Mouse (Mus musculus) heart, embryonic 14.5 days (tissue): ENCODE results near the gene Tfdp2. TPM values are rescaled to one million over a fixed set of nuclear protein-coding genes. Genes with fewer than 3 reads are reported as not detected.

Source experiments
- ATAC-seq: fragments of 200-750 bp; cut with Nextera tagmentation; 2 replicates; pipeline ENCODE4 v1.8.0; 2017; ENCODE audit warnings: low read depth, moderate TSS enrichment; ENCODE audit not compliant: insufficient number of reproducible peaks, insufficient read depth, low FRiP score
- H3K27ac ChIP-seq, 2 experiments: fragments of 200-500 bp in 1 of 2; fragments of 300-500 bp in 1 of 2; sonication (generic) in 1 of 2; replicated peaks in 1 of 2; 2 replicates each; pipeline ENCODE4 v1.5.1; 2012 to 2014; ENCODE audit warnings: low read depth in 2 of 2, low read length in 2 of 2, control low read depth in 1 of 2, mild to moderate bottlenecking in 1 of 2, mixed read lengths in 1 of 2; ENCODE audit not compliant: control insufficient read depth in 1 of 2, insufficient read depth in 1 of 2
- H3K27me3 ChIP-seq: fragments of 300-500 bp; sonication (generic); 2 replicates; pipeline ENCODE4 v1.6.1; 2014; ENCODE audit warnings: mild to moderate bottlenecking, low read length, control low read depth; ENCODE audit not compliant: control insufficient read depth, insufficient read depth
- H3K36me3 ChIP-seq: fragments of 300-500 bp; sonication (generic); 2 replicates; pipeline ENCODE4 v1.6.1; 2014; ENCODE audit warnings: mild to moderate bottlenecking, control low read depth, low read length, mixed read lengths; ENCODE audit not compliant: control insufficient read depth, insufficient read depth
- H3K4me1 ChIP-seq, 2 experiments: fragments of 200-500 bp in 1 of 2; fragments of 300-500 bp in 1 of 2; sonication (generic) in 1 of 2; 2 replicates each; pipeline ENCODE4 v1.6.1; 2012 to 2014; ENCODE audit warnings: low read length in 2 of 2, control low read depth in 1 of 2, mixed read lengths in 1 of 2; ENCODE audit not compliant: control insufficient read depth in 2 of 2, insufficient read depth in 2 of 2
- H3K4me2 ChIP-seq: fragments of 300-500 bp; sonication (generic); 2 replicates; pipeline ENCODE4 v1.6.1; 2014; ENCODE audit warnings: mild to moderate bottlenecking, low read length
- H3K4me3 ChIP-seq, 2 experiments: fragments of 200-500 bp in 1 of 2; fragments of 300-500 bp in 1 of 2; sonication (generic) in 1 of 2; 2 replicates each; pipeline ENCODE4 v1.5.1; 2012 to 2014; ENCODE audit warnings: low read length in 2 of 2, mild to moderate bottlenecking in 2 of 2, control low read depth in 1 of 2, low read depth in 1 of 2, moderate library complexity in 1 of 2; ENCODE audit not compliant: control insufficient read depth in 1 of 2, insufficient read depth in 1 of 2
- H3K9ac ChIP-seq: fragments of 300-500 bp; sonication (generic); 2 replicates; pipeline ENCODE4 v1.6.1; 2014; ENCODE audit warnings: mild to moderate bottlenecking, low read length
- H3K9me3 ChIP-seq: fragments of 300-500 bp; sonication (generic); 2 replicates; pipeline ENCODE4 v1.6.1; 2016; ENCODE audit warnings: low read length, control low read depth; ENCODE audit not compliant: control insufficient read depth
- WGBS: fragments of 180-500 bp; shearing (Covaris S2); extraction: QIAGEN DNeasy Blood & Tissue Kit; methylation state at CpG from one replicate; pipeline ENCODE4 v1.1.7; 2014; 5-methylcytosine and 5-hydroxymethylcytosine counted together
- polyA plus RNA-seq: library from polyadenylated mRNA; unstranded; fragments of >200 nt; fragmentation: Nextera tagmentation; extraction: Ambion mirVana; gene quantifications from 2 replicates; pipeline ENCODE4 v1.2.1, GENCODE M21; 2014

Gene Tfdp2
- polyA plus RNA-seq, 1 experiment from 2014 or later = 38.1 TPM

DNA sequence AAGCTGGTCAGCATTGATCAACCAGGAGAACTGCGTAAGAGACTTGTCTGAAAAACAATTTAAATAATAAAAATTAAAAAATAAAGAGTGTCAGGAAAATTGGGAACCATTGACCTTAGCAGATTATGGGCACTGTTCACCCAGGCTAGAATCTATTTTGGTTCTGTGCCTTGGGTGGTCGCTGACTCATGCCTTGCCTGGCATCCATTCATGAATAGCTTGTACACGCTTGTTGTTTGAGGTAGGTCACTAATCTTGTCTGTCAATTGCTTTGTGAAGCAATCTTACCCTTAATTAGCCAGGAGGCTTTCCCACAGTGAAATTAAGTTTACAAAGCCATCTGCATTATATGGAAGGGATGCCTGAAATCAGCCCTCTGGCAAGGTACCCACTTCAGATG, 112.7 kb downstream of the Tfdp2 start:
- no peak for ATAC-seq
- Histone ChIP-seq H3K27ac (no peak overlapping the region), H3K4me3 (no peak overlapping the region), H3K36me3 (peaks cover 44% of the 10 kb centered on the region), H3K4me2 (no peak overlapping the region), H3K9ac (no peak overlapping the region), H3K4me1 (no peaks in the 10 kb centered on the region), H3K27me3 (no peaks in the 10 kb centered on the region), H3K9me3 (no peaks in the 10 kb centered on the region)
- 74% methylated on average over 3 of the region's 3 CpGs for WGBS

DNA sequence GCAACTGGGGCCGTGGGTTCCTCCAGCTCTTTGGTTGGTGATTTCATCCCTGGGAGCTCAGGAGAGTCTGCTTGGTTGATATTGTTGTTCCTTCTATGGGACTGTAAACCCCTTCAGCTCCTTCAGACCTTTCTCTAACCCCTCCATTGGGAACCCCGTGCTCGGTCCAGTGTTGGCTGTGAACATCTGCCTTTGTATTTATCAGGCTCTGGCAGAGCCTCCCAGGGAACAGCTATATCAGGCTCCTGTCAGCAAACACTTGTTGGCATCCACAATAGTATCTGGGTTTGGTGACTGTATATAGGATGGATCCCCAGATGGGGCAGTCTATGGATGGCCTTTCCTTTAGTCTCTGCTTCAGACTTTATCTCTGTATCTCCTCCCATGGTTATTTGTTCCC, 116.0 kb downstream of the Tfdp2 start:
- no peak overlapping the region for H3K9ac ChIP-seq
- no peak for ATAC-seq
- H3K27ac ChIP-seq = no peak overlapping the region
- H3K4me2 ChIP-seq = no peak overlapping the region
- H3K4me3 ChIP-seq = no peak overlapping the region
- peaks cover 37% of the 10 kb centered on the region for H3K36me3 ChIP-seq
- 80% methylated on average over 3 of the region's 3 CpGs for WGBS
- H3K9me3 ChIP-seq = no peaks in the 10 kb centered on the region
- H3K27me3 ChIP-seq = no peaks in the 10 kb centered on the region
- H3K4me1 ChIP-seq = no peaks in the 10 kb centered on the region

DNA sequence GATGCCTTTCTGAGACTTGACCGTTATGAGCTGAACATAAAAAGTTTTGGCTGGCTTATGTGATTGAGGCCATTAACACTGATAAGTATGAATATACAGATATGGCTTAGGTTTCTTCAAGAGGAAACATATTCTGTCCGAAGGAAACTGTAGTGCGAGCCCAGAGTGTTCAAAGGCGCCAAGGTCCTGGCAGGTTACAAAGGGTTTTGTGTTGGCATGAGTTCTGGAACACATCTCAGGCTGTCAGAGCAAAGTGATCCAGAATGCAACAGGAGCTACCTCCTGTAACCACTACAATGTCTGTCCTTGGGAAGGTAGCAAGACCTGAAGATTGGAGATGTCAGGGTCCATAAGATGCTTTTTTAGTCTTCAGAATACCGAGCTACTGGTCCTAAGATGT, 123.3 kb downstream of the Tfdp2 start:
- H3K4me3 ChIP-seq = no peak overlapping the region
- no peaks in the 10 kb centered on the region for H3K4me1 ChIP-seq
- H3K9me3 ChIP-seq = no peaks in the 10 kb centered on the region
- WGBS = 59% methylated on average over 5 of the region's 5 CpGs
- no peaks in the 10 kb centered on the region for H3K27me3 ChIP-seq
- peaks cover 34% of the 10 kb centered on the region for H3K36me3 ChIP-seq
- no peak overlapping the region for H3K4me2 ChIP-seq
- no peak for ATAC-seq
- H3K9ac ChIP-seq = no peak overlapping the region
- H3K27ac ChIP-seq = 0 out of 4 replicates have a peak overlapping the region, but pooled peaks of 1 of the 2 experiments have one; percentile 3

DNA sequence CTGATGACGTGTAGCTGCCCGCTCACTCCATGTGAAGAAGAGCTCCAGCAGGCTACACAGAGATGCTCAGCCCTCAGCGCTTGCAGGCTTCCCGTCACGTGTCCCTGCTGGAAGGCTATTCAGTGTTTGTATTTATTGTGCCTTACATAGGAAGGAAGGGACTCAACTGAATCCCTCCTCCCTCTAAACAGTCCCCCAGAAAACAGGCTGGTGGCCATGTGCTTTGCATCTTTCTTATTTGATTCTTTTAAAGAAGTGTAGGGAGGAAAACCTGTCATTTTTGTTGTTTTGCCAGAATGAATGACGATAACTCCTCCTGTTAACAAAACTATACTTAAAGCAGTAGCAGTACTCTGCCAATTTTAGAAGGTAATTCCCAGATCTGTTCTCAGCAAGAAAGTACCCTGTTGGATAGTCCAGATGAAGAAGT, 124.5 kb downstream of the Tfdp2 start:
- no peaks in the 10 kb centered on the region for H3K4me1 ChIP-seq
- H3K9me3 ChIP-seq = no peaks in the 10 kb centered on the region
- H3K36me3 ChIP-seq = peaks cover 25% of the 10 kb centered on the region
- H3K4me3 ChIP-seq = no peak overlapping the region
- H3K4me2 ChIP-seq = no peak overlapping the region
- no peak overlapping the region for H3K27ac ChIP-seq
- no peak overlapping the region for H3K9ac ChIP-seq
- WGBS = 88% methylated on average over 6 of the region's 6 CpGs
- H3K27me3 ChIP-seq = no peaks in the 10 kb centered on the region
- no peak for ATAC-seq

DNA sequence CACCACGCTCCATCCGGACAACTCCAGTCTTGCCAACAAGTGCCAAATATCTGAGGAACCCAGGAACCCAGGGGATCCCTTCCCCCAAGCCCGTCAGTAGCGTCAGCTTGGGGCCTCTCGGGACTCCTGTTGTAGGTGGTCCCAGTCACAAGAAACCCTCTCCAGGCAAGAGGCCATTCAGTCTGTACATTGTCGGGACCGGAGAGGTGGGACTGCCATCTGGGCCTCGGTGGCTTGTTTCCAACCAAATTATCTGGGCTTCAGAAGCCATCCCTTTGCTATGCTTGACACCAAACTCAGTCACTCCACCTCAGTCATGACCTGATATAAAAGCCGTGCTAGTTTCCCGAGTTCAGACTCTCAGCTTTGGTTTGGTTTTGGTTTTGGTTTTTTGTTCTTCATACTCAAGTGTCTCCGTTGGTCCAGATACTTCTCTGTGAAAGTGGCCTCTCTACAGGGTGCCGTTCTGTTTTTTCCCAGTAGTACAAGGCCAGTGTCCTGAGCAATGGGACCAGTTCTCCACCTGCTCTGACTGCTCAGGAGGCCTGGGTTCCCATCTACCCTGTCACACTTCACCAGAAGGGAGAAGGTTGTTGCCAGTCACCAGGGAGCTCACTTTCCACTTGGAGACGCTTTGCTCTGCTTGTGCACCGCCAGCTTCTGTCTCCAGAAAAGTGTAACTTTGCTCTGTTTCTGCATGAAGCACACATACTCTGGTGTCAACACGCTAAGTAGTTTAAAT, 126.5 kb downstream of the Tfdp2 start:
- H3K27ac ChIP-seq = no peak overlapping the region
- peaks cover 19% of the 10 kb centered on the region for H3K36me3 ChIP-seq
- H3K27me3 ChIP-seq = no peaks in the 10 kb centered on the region
- H3K4me2 ChIP-seq = no peak overlapping the region
- ATAC-seq = no peak
- H3K4me3 ChIP-seq = no peak overlapping the region
- H3K9me3 ChIP-seq = no peaks in the 10 kb centered on the region
- H3K4me1 ChIP-seq = peaks cover 8 to 12% of the 10 kb centered on the region in 2 experiments
- H3K9ac ChIP-seq = no peak overlapping the region
- WGBS = 90% methylated on average over 15 of the region's 15 CpGs

DNA sequence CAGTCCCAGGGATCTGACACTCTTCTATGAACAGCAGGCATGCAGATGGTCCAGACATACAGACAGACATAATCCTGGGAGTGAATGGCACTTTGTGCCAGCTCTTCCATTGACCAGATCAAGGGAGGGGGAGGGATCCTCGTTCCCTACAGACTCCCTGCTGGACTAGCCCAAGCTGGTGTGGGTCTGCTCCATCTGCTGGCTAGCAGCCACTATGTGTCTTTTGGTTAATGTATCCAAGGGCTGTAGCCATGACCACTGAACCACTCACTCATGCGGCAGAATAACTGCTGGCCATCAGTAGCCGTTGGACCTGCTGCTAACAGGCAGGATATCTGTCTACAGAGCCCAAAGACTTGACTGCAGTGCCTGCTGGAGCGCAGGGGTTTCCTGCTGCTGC, 128.4 kb downstream of the Tfdp2 start:
- Histone ChIP-seq H3K27me3 (no peaks in the 10 kb centered on the region), H3K4me1 (peaks cover 8 to 12% of the 10 kb centered on the region in 2 experiments), H3K36me3 (peaks cover 17% of the 10 kb centered on the region; the same call in 1 of the 2 replicates), H3K4me3 (no peak overlapping the region), H3K4me2 (no peak overlapping the region), H3K27ac (no peak overlapping the region), H3K9me3 (no peaks in the 10 kb centered on the region), H3K9ac (no peak overlapping the region)
- WGBS = 56% methylated on average over 4 of the region's 4 CpGs
- ATAC-seq = no peak

DNA sequence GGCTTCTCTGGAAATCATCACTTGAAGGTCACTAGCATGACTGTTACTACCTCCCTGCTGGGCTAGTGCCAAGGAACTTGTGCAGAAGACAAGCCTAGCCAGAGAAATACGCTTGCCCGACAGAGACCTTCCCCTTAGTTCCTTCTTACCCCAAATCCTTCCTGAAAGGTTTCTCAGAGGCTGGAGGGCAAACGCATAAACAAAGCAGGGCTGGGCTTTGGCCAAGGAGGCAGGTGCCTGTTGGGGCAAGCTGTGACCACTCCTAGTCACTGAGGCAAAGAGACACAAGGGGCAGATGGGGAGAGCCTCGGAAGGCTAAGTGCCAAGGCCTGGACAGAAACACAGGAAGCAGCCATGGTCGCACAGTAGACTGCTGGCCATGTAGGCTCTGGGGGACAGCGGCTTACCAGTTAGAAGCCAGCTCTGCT, 130.4 kb downstream of the Tfdp2 start:
- H3K9me3 ChIP-seq = no peaks in the 10 kb centered on the region
- no peak overlapping the region for H3K4me3 ChIP-seq
- 0 out of 2 replicates have a peak overlapping the region, but pooled peaks have one; percentile 16 for H3K9ac ChIP-seq
- H3K4me2 ChIP-seq = no peak overlapping the region
- H3K27ac ChIP-seq = peak overlapping the region; percentile 50 to 57; a peak in 2 of 4 replicates
- peaks cover 21% of the 10 kb centered on the region for H3K36me3 ChIP-seq
- ATAC-seq = no peak
- H3K4me1 ChIP-seq = peaks cover 8 to 12% of the 10 kb centered on the region in 2 experiments
- no peaks in the 10 kb centered on the region for H3K27me3 ChIP-seq
- WGBS = 36% methylated on average over 6 of the region's 6 CpGs

DNA sequence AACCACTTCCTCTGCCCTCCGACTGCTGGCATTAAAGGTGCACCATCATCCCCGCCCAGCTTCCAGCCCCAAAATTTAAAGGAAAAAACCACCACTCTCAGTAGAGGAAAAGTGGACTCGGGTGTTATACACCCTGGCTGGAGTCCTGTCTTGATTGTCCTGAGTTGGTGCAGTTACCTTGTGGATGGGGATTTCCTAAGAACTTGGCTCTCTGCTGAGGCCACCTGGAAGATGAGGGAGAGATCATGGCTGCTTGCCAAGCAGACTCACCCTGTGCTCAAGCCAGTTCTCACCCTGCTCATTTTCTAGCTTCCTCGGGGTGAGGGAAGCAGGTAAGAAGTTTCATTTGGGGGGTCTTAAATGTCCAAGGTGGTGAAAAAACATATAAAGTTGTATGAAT, 132.2 kb downstream of the Tfdp2 start:
- Histone ChIP-seq H3K27me3 (no peaks in the 10 kb centered on the region), H3K36me3 (peaks cover 25% of the 10 kb centered on the region), H3K9me3 (no peaks in the 10 kb centered on the region), H3K4me2 (no peak overlapping the region), H3K4me3 (no peak overlapping the region), H3K27ac (no peak overlapping the region), H3K9ac (no peak overlapping the region), H3K4me1 (peaks cover 8 to 12% of the 10 kb centered on the region in 2 experiments)
- ATAC-seq = no peak
- 84% methylated on average over 4 of the region's 4 CpGs for WGBS
